Mouse (Mus musculus) adrenal gland (tissue): ENCODE data around the gene Ttc12.

ENCODE experiments used
- intact Hi-C: fragments of 180-260 bp; cut with DNase I; formaldehyde crosslinking; loops from one replicate; pipeline ENCODE4 v1.15.1; 2025

The Ttc12 gene

GRCm38 (mm10) chr9:49493979-49494649 is 8.1 kb upstream of the Ttc12 start:
- intact Hi-C loops = loop anchor here (2.0 to 5.0 kb wide), 2 partner anchors 679 to 943 kb away; no protein-coding TSS in a partner anchor

- intact Hi-C loops = loop anchor here (5.0 kb wide), 1 partner anchor 947 kb away; no protein-coding TSS in a partner anchor
These were observed 4.6 kb upstream of the Ttc12 start for GRCm38 (mm10) chr9:49490609-49491008.

- intact Hi-C loops = loop anchor here (1.0 kb wide), 2 partner anchors 242 to 408 kb away; partner anchors contain the start of gene Tmprss5
These were observed 3.2 kb upstream of the Ttc12 start for GRCm38 (mm10) chr9:49488912-49489895.

- intact Hi-C loops = no loop called here
These were observed 2.2 kb upstream of the Ttc12 start for GRCm38 (mm10) chr9:49488258-49488657.

- intact Hi-C loops = no loop called here
These were observed 1.6 kb upstream of the Ttc12 start for GRCm38 (mm10) chr9:49487657-49487943.

- intact Hi-C loops = no loop called here
These were observed 1.0 kb upstream of the Ttc12 start for GRCm38 (mm10) chr9:49486805-49487656.

GRCm38 (mm10) chr9:49485250-49485891 is 654 bp downstream of the Ttc12 start:
- intact Hi-C loops = no loop called here

- intact Hi-C loops = no loop called here
These were observed 2.7 kb downstream of the Ttc12 start for GRCm38 (mm10) chr9:49483316-49483715.

- intact Hi-C loops = loop anchor here (10.0 kb wide), 1 partner anchor 117 kb away; no protein-coding TSS in a partner anchor
These were observed 13.9 kb downstream of the Ttc12 start for GRCm38 (mm10) chr9:49472126-49472525.

GRCm38 (mm10) chr9:49470946-49471345 is 15.1 kb downstream of the Ttc12 start:
- intact Hi-C loops = loop anchor here (10.0 kb wide), 1 partner anchor 116 kb away; no protein-coding TSS in a partner anchor

- intact Hi-C loops = loop anchor here (10.0 kb wide), 1 partner anchor 115 kb away; no protein-coding TSS in a partner anchor
These were observed 16.0 kb downstream of the Ttc12 start for GRCm38 (mm10) chr9:49470006-49470405.

GRCm38 (mm10) chr9:49456136-49456535 is 29.9 kb downstream of the Ttc12 start:
- intact Hi-C loops = no loop called here

GRCm38 (mm10) chr9:49452396-49452795 is 33.6 kb downstream of the Ttc12 start:
- intact Hi-C loops = no loop called here

- intact Hi-C loops = no loop called here
These were observed 35.5 kb downstream of the Ttc12 start for GRCm38 (mm10) chr9:49450491-49450890.

- intact Hi-C loops = no loop called here
These were observed 43.4 kb downstream of the Ttc12 start for GRCm38 (mm10) chr9:49442621-49443020.

GRCm38 (mm10) chr9:49427478-49427877 is 58.5 kb downstream of the Ttc12 start:
- intact Hi-C loops = no loop called here

- intact Hi-C loops = no loop called here
These were observed 59.1 kb downstream of the Ttc12 start, which contains the start of gene Ankk1 for GRCm38 (mm10) chr9:49426921-49427320. Gene Ankk1 (minus strand): TSS chr9:49427021.

- intact Hi-C loops = no loop called here
These were observed 60.4 kb downstream of the Ttc12 start for GRCm38 (mm10) chr9:49425585-49425984.

- intact Hi-C loops = no loop called here
These were observed 62.2 kb downstream of the Ttc12 start for GRCm38 (mm10) chr9:49423866-49424265.

GRCm38 (mm10) chr9:49410621-49411020 is 75.4 kb downstream of the Ttc12 start:
- intact Hi-C loops = no loop called here

GRCm38 (mm10) chr9:49407028-49407427 is 79.0 kb downstream of the Ttc12 start:
- intact Hi-C loops = no loop called here
